Mouse (Mus musculus) megakaryocyte progenitor cell, adult 5-6 weeks (primary cell): ENCODE results near the gene Vps36. TPM values are rescaled to one million over a fixed set of nuclear protein-coding genes. Genes with fewer than 3 reads are reported as not detected.

Experiments used
- ATAC-seq: replicated peaks from 2 replicates; pipeline ENCODE4 v1.8.0; 2016; ENCODE audit warnings: mild to moderate bottlenecking, moderate TSS enrichment, inconsistent platforms; ENCODE audit not compliant: poor library complexity
- total RNA-seq, 2 experiments: library from RNA; stranded (forward) in 1 of 2; stranded (reverse) in 1 of 2; fragments of 157-497, 149-512 nt in 1 of 2; fragments of 200-1000 nt in 1 of 2; gene quantifications; 2 replicates each; pipeline versions ENCODE4 v1.2.3 to v1.2.4; 2015 to 2017

Gene Vps36
- total RNA-seq, 2 experiments from 2014 or later: 43.3 to 44.6 TPM

DNA sequence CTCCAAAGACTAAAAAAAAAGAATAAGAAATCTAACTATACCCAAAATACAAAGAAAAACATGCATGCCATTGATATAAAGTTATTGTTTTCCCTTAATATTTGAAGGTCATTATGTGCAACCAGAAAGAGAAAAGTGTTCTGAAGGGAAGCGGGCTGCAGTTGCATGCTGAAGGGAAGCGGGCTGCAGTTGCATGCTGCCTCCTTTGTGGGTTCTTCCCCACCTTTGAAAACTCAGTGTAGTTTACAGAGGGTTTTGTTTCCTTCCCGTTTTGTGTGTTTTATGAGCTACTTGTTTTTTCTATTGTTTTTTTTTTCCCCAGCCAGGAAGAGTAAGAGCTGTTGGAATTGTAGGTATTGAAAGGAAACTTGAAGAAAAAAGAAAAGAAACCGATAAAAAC is 14.9 kb downstream of the Vps36 start:
- ATAC-seq: peak; percentile 70

GRCm38 (mm10) chr8:22209012-22209411 is 16.4 kb downstream of the Vps36 start:
- peak; percentile 94 for ATAC-seq

- no peak for ATAC-seq
Measured at GRCm38 (mm10) chr8:22214826-22215225, 22.2 kb downstream of the Vps36 start.

DNA sequence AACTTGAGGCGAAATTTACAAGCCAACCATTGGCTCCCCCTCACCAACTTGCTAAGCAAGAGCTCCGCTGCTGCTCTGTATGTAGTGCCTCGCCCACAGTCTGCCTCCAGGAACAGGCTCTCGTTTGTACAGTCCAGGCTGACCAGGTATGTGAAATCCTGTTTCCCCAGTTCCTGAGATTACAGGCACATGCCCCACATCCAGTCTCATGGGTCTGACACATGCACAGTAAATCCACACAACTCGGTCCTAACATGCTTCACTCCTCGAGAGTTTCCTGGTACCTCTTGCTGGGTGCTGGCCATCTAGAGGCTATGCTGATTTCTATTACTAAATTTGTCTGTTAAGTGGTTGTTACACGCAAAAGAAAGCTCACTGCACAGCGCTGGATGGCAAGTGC is 33.8 kb downstream of the Vps36 start:
- ATAC-seq: no peak

- ATAC-seq: peak; percentile 84
Measured at GRCm38 (mm10) chr8:22227061-22227877, 34.7 kb downstream of the Vps36 start, which contains the start of gene Thsd1. TSS of gene Thsd1 (plus strand) at chr8:22227313.

DNA sequence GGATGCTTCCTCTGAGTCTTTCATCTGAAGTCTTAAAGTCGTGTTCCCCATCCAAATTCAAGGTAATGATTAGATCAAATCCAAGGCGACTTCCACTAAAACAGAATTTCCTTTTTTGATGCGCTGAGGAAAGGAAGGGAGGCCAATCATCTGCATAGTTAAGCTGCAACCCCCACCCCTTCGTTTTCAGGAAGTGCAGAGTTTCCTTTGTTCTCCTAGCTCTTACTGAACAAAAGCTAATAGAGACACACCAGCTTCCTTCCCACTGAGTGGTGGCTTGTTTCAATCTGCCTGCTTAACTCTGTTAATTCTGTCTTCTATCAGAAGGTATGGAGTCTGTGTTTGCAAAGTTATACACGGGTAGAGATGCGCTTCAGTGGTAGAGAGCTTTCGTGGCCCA is 36.0 kb downstream of the Vps36 start:
- peak; percentile 71 for ATAC-seq

GRCm38 (mm10) chr8:22242986-22243385 is 50.4 kb downstream of the Vps36 start:
- ATAC-seq: no peak

DNA sequence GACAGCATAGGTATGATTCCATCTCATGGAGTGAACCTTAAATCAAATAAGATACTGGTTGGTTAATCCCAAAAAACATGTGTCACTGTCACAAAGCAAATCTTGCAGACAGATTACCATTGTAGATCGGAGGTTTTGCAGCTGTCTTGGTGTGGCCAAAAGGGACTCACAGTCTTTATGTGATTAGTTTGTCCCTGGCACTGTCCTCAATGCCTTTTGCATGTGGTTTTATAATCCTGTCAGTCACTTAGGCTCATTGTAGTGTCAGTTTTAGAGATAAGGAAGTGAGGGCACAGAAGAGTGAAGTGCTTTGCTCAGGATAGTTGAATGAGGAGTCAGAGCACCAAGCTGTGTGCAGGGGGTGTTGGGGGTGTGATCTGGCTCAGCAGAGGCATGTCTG is 53.1 kb downstream of the Vps36 start:
- ATAC-seq: peak; percentile 42; the same call in 1 of the 2 replicates

GRCm38 (mm10) chr8:22247956-22248355 is 55.3 kb downstream of the Vps36 start:
- ATAC-seq: no peak

GRCm38 (mm10) chr8:22249080-22249479 is 56.5 kb downstream of the Vps36 start:
- ATAC-seq: peak; percentile 86

DNA sequence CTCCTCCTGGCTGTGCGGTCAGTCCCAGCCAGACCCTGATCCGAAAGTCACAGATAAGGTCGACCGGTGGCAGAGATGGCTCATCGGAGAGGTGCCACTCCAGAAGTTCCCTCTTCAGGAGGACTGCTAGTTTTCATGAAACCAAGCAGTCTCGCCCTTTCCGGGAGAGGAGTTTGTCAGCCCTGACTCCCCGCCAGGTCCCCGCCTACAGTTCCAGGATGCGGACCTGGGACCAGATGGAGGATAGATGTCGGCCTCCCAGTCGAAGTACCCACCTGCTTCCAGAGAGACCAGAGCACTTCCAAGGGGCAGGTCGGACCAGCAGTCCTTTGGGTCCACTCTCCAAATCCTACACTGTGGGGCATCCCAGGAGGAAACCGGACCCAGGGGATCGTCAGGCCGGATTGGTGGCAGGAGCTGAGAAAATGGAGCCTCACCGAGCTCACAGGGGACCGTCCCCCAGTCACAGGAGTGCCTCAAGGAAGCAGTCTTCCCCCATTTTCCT is 66.4 kb downstream of the Vps36 start:
- ATAC-seq: no peak

DNA sequence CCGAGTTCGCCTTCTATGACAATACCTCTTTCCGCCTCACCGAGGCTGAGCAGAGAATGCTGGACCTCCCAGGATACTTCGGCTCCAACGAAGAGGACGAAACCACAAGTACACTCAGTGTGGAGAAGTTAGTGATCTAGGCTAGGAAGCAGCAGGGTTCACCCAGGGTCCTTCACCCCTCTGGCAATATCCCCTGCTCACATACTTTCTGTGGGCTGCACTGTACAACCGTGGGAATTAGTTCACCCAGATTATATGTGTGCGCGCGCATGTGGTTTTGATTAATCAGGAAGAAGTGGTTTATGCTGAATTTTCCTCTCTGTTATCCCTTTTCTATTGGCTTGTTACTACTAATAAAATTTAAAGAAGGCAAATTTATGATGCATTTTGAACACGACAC is 66.9 kb downstream of the Vps36 start:
- no peak for ATAC-seq

GRCm38 (mm10) chr8:22260091-22260722 is 67.6 kb downstream of the Vps36 start:
- peak; percentile 44; the same call in 1 of the 2 replicates for ATAC-seq

DNA sequence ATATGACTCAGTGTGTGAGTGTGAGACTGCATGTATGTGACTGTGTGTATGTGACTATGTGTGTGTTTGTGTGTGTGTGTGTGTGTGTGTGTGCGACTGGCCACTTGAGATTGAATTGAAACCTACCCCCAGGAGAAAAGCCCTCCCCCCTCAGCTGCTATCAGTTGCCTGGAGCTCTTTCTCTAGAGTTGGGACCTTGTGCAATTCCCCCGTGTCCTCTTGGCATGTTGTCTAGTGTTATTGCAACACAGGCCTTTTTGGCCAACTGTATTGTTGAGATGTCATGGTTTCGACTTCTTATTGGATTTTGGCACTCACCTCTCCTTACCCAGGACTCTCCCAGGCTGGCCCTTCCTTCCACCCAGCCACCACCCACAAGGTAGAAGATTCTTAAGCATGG is 69.7 kb downstream of the Vps36 start:
- ATAC-seq: peak; percentile 88

GRCm38 (mm10) chr8:22264292-22264691 is 71.7 kb downstream of the Vps36 start:
- ATAC-seq: no peak

- no peak for ATAC-seq
Measured at GRCm38 (mm10) chr8:22264787-22265186, 72.2 kb downstream of the Vps36 start.

DNA sequence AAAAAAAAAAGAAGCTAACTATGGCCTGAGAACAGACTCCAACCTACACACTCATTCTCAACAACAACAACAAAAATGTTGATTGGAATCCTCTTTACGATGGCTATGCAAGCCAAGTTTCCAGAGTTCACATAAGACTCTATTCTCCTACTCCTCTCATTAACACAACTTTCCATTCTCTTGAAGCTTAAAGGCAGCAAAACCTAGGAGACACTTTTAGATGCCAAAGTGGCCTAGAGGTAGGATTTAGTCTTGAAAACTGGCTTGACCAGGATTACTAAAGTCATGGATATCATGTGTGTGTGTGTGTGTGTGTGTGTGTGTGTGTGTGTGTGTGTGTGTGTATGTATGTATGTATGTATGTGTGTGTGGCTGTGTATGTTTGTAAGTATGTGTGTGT is 72.6 kb downstream of the Vps36 start:
- no peak for ATAC-seq

DNA sequence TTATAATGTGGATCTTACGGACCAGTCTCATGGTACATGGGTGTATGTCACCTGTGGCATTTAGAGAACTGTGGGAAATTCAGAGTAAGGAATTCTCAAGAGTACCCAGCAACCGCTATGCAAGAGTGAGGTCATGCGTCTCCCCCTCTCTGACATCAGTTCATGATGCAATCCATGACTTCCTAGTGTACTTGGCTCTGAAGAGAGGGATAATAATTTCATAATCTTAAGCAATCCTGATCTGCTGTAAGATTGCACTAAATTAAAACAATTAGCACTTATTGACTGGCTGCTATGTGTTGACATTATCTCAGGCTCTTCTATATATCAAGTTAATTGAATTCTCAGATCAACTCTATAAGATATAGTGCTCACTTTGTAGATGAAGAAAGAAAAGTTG is 74.2 kb downstream of the Vps36 start:
- peak; percentile 74 for ATAC-seq
